Mouse (Mus musculus): ENCODE measurements around the gene Ace. TPM values are rescaled to one million over a fixed set of nuclear protein-coding genes. Genes with fewer than 3 reads are reported as not detected.
A peak's percentile ranks its signal among the peaks of the same experiment; 100 is the strongest.

The Ace gene
- 10 to 100 TPM; 13.9 to 25.6 (median 19.4) TPM for total RNA-seq (2022)

DNA sequence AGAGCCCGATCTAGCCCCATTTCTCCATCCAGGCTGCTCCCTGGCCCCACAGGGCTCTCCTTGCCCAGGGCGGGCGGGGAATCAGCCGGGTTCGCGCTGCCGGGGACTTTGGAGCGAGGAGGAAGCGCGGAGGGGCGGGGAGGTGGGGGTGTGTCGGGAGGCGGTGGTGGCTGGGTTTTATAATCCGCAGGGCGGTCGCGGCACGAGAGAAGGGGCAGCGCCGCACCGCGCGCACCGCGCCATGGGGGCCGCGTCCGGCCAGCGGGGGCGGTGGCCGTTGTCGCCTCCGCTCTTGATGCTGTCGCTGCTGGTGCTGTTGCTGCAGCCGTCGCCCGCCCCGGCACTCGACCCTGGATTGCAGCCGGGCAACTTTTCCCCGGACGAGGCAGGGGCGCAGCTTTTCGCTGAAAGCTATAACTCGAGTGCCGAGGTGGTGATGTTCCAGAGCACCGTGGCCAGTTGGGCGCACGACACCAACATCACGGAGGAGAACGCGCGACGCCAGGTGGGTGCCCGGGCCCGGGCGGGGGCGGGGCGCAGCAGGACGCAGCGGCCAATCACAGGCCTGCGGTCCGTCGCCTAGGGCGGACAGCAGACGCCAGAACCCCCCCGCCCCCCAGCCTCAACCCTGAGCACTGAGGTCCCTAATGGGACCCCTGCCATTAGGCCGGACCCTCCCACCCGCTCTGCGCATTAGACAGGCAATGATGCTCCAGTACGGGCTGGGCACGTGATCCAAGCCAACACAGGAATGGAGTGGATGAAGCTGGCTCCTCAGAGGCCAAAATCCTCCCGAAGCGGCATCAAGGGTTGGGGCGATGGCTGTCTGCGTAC is at the start of gene Ace:
TSS of gene Ace (plus strand) at position 205 of the 834 bp plus-strand sequence.
- DNase-seq (ENCODE audit: low spot score), result no peak

DNA sequence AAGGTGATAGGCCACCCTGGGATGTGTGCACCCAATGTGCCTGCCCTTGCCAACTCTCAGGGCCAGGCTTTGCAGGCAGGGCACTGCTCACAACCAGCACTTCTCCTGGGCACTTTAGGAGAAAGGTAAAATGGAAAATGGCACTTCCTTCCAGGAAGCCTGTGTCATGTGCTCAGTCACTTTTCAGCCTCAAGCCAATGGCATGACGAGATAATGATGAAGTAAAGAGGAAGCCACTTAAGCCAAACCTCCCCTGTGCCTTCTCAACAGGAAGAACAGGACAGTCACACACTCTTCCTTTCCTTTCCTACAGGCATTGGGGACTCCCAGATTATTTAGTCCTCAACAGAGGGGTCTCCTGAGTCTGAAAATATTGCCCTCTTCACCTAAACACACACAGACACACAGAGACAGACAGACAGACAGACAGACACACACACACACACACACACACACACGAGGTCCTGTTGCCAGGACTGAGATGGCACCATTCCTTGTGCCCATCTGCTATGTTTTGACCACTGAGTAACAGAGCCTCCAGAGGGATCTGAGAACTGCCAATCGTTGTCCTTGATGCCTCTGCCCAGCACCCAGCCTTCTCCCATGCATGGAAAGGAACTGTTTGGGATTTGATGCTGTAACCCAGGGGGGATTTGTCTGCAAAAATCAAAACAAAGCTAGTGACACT is 47.5 kb upstream of the Ace start:
- DNase-seq (ENCODE audit: low spot score), result no peak

DNA sequence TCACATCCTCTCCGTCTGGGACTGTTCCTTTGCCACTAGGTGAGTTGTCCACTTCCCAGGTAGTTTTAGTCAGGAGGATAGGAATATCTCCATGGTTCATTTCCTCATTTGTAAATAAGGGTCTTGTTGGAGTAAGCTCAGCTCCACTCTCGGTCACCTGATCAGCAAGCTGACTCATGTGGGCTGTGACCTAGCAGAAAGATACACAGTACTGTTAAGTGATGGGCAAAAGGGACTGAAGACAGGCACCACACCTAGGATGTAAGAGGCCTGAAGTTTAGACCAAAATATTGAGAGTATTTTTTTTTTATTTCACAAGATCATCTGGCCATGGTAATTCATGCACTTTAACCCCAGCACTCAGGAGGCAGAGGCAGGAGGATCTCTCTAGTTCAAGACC is 46.9 kb upstream of the Ace start:
- DNase-seq (ENCODE audit: low spot score), result no peak

DNA sequence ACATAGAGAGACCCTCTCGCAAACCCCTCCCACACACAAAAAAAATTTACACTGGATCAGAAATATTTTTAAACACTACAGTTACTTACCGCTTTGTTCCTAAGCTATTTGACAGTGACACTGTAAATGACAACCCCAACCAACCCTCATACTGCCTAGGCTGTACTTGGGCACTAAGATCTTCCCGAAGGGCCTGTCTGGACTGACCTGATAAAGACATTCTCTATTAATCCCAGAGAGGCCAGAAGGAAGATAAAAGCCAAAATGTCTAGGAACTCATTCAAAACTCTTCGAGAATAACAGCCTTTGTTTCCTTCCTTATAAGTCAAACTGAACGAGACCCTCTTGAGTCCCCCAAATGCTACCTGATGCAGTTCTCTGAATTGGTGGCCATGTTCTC is 46.5 kb upstream of the Ace start:
- no peak for DNase-seq (ENCODE audit: low spot score)

DNA sequence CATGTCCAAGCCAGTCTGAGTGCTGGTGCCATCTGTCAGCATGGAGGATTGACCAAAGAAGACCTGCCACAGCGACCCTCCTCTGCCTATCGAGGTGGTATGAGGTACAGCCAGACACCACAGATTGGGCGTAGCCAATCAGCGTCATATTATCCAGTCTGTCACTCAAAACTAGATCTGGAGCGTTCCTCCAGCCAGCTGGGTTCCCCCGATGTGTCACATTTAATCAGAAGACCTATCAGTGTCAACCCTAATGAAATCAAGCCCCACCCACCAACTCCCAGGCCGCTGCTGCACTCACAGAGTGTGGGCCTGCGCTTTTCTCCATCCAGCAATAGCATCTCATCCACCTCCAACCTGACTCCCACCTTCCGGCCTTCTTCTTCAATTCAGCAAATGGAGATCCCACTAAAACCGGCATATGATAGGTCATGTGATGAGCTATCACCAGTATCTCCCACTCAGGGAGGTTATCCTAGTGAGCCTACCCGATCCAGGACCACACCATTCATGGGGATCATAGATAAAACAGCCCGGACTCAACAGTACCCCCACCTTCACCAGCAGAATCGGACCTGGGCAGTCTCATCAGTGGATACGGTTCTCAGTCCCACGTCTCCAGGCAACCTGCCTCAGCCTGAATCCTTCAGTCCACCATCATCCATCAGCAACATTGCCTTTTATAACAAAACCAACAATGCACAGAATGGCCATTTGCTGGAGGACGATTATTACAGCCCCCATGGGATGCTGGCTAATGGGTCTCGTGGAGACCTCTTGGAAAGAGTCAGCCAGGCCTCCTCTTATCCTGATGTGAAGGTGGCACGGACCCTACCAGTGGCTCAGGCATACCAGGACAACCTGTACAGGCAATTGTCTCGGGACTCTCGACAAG is 44.7 kb upstream of the Ace start:
- DNase-seq (ENCODE audit: low spot score), result no peak

DNA sequence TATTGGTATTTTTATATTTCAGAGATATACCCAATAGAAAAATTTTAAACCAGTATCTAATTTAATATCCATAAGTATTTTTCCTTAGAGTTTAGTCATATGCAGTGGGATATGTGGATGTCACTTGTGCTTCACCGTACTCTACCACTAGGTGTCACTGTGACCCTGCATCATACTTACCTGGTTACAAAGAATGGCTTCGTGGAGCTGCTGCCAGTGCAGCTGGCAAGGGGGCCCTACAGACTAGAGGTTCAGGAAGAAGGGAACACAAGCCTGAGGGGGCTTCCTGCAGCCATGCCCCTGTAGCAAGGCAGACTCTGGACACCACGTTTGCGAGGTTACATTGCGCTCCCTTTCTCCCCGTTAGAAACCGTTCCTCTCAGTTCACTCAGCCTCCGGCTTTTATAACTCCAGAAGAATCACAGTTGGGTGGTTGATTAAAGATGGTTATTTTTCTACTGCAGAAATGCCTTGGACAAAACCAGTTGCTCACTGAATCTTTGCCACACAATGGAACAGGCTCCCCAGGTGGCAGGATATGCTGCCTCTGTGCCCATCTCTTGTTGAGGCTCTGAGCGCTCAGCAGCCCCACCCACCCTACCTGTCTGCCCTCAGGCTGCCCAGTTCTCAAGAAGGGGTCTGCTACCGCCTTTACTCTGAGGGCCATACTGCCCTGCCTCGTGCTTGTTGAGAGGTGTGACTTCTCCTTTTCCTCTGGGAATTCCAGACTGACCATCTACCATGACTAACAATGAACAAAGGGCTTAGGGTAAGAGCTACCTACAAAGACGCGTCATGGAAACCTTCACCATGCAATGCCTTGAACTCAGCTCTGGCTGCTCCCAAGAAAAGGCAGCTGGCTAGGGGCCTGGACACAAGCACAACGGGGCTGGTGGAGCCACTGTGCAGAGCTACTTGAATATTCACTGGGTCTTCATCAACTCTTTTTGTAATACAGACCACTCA is 40.4 kb upstream of the Ace start:
- DNase-seq (ENCODE audit: low spot score), result peak; percentile 75

DNA sequence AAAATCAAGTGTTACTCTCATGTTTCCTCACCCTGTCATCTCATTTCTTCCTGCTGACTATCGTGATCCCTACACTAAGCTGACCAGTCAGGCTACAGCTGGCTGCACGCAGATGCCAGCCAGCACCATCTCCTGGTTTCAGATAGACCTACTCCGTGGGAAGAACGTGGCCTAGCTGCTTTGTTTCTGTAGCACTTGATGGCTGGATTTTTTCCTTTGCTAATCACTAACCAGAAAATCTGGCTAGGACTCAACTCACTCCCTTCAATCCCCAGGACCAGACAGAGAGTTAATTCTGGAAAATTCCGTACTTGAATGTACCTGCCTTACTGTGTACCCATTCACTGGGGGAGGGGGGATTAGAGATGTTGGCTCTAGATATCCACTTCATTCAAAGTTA is 39.6 kb upstream of the Ace start:
- no peak for DNase-seq (ENCODE audit: low spot score)

DNA sequence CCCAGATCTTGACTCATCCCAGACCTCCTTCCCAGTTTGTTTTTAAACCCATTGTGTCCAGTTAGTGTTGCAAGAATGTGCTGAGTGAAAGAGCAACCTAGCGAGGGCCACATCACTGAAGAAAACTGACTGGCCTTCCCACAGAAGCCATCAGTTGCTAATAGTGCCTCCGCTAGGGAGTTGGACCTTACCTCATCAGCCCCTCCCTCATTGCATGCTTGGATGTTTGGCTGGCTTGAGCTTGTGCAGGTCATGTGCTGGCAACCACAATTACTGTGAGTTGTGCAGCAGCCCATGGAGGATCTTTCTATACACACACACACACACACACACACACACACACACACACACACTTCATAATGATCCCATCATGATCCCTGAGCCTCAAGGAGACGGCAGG is 36.4 kb upstream of the Ace start:
- no peak for DNase-seq (ENCODE audit: low spot score)

DNA sequence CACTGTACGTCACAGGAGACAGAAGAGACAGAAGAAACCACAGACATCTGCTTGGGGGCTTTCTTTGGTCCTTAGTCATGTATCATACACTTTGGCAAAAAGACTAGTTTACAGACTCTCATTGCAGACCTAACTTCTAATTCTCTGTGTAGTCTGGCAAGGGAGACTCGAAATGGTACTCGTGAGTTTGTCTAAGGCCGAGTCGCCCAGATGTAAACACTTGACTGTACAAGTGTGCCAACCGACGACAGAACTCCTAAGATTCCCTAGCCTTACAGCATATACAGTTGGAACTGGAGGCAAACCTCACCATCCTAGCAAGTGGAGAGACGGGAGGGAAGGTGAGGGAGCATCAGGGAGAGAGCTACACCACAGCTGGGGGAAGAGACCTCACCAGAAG is 34.0 kb upstream of the Ace start:
- no peak for DNase-seq (ENCODE audit: low spot score)

DNA sequence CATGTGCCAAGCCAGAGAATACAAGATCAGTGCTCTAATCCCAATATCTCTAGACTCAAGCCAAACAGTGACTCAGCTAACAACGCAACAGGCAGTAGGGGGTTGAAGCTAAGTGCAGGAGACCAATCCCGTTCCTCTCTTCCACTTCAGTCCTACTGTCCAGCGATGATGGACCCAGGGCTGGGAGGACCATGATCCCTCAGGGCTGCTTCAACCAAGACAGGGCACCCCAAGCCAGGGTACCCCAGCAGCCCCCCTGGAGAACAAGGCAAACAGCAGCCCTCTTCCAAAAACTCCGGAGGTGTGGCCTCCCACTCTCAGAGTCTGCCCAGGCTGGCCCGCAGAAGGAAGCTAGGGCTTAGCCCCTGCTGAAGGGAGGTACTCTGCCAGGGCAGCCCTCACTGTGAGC is 33.4 kb upstream of the Ace start:
- DNase-seq (ENCODE audit: low spot score), result peak; percentile 46

DNA sequence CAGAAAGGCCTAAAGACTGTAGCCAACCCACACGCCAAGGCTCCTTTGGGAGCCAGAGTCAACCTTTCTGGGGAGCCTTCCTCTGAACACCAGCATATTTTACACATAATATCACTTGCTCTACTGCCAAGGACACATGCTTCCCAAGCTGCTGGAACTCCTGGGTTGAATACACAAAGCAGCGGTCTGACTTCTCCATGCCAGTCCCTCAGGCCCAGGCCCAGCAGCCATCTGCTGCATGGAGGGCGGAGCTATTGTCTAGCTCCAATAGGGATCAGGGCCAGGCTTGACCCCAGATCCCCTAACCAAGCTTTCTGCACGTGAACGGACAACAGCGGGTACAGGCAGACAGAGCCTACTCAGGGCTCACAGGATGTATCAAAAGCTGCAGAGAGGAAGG is 32.9 kb upstream of the Ace start:
- DNase-seq (ENCODE audit: low spot score), result peak; percentile 63

DNA sequence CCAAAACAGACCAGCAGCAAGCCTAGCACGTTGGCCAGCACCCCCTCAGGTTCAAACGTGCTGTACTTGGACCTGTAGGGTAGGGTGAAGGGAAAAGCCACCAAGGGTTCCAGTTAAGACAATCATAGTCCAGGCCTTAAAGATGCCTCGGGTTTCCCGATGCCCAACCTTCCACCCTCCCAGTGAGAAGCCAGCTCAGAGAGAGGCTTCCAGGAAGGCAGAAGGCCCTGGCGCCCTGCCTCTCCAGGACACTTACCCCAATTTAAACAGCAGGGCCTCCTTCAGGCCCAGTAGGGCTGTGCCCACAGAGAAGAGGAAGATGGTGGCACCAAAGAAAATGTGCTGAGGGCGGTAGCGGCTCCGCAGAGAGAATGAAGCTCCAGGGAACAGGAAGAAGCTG is 32.2 kb upstream of the Ace start:
- no peak for DNase-seq (ENCODE audit: low spot score)

DNA sequence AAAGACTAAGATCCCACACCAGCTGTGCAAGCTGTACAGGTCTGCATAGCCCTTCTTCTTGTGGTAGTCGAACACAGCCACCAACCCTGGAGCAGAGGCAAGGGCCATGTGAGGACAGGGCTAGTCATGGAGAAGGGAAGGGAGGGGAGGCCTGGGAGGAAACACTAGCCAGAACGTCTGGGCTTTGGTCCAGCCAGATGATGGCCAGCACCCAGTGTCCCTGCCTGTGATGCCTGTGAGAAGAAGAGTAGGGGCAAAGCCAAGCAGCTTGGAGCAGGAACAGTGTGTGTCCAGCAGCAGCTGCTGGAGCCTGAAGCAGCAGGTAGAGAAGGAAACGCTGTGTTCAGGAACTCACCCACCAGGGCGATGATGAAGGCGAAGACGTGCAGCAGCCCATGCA is 31.5 kb upstream of the Ace start:
- peak; percentile 93 for DNase-seq (ENCODE audit: low spot score)

DNA sequence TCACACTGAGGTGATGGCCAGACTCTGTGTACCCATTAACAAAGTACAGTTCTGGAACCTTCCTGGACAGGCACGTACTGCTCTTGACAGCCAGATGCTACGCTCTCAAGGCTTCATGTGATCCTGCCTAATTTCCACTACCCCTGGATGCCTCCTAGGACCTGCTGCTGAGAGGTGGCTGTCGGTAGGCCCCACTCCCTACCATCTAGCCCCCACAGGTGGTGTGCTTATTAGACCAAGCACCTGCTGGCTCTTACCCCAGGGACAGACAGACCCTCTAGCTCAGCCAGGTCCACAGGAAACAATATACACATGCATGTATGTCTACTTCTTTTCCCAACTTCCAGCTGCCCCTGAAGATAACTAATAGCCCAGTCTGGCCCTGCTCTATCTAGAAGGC is 30.8 kb upstream of the Ace start:
- no peak for DNase-seq (ENCODE audit: low spot score)

DNA sequence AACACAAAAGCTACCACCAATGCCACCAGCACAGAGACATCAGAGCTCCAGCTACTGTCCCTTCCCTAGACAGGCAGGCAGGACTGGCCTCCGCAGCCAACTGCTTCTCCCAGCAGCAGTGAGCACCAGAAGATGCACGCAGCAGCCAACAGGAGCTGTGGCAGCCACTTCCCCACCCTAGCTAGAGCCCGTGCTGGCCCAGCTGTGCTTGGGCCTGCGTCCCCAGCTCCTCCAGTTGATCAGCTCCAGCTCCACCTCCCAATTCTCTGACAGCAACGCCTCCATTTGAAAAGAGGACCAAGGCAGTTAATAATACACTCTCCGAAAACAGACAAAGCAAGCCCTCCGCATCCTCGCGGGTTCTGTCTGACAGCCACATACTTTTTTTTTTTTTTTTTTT is 29.0 kb upstream of the Ace start:
- no peak for DNase-seq (ENCODE audit: low spot score)

DNA sequence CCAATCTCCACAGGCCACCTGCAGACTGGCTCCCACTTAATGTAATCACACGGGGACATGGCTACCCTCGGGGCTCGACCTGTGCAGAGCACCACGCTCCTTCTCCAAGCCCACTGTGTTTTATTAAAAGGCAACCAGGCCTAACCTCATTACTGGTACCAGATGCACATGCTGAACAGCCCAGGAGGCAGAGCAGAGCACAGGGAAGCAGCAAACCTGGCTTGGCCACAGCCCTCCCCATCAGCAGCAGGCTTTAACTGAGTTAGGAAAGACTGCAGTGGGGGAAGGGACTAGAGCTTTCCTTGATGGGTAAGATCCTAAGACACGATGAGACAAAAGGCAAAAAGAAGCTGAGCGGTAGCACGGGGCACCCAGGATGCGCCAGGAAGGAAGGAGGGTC is 25.8 kb upstream of the Ace start:
- no peak for DNase-seq (ENCODE audit: low spot score)

DNA sequence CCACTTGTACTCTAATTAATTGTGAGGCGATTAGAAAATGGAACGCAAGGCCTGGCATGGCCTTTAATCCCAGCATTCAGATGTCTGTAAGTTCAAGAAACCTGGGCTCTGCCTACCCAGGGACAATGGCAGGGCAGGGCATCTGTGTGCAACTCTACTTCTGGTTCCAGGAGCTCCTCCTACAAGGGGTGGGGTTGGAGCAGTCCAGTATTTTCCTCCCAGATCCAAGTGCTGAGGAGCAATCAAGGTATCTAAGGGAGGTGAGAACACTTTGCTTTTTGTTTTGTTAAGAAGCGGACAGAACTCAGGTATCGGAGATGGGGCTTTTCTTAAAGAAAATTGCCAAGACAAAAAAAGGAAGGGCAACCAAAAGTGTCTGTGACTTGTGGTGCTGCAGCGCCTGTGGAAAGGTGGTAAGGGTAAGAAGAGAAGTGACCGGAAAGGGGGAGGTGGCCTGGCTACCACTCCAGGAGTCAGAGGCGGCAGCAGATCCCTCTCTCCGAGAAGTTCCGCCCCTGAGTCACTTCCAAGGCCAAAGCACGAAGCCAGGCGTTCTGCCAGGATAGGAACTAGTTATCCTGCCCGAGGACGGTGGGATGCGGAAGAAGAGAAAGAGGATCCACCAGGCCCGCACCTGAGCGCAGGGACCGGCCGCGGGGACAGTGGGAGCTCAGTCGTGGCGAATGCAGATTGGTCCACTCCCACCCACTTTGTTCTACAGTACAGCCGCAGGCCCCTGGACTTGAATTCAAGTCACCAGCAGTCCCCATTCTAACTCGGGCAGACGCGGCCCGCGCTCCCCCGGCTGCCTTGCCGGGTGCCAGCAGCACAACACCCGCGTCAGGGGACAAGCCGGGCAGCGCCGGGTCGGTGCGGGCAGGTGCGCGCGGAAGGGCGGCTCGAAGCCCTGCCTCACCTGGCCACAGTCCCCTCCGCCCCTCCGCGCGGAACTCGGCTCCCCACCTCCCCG is 24.3 kb upstream of the Ace start:
- DNase-seq (ENCODE audit: low spot score), result no peak

DNA sequence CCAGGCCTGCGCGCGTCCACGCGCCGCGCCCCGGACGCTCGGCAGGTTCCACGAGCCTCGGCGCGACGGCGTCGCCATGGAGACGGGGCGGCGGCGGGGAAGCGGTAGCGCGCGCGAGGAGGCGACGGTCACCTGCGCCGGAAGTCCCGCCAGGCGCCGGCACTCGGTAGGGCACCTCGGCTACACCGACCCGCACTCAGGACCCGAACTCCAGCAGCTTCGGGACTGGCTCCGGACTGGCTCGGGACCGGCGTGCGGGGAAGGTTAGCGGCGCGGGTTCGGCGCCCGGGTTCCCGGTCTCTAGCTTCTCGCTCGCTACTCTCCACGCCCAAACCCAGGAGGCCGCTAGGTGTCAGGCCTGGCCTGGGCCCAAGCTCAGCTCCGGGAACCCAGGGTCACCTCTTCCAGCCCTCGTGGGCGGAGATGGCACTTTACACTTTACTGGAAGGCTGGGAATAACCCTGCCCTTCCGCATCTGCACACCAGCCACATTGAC is 23.6 kb upstream of the Ace start:
- DNase-seq (ENCODE audit: low spot score), result peak; percentile 85

DNA sequence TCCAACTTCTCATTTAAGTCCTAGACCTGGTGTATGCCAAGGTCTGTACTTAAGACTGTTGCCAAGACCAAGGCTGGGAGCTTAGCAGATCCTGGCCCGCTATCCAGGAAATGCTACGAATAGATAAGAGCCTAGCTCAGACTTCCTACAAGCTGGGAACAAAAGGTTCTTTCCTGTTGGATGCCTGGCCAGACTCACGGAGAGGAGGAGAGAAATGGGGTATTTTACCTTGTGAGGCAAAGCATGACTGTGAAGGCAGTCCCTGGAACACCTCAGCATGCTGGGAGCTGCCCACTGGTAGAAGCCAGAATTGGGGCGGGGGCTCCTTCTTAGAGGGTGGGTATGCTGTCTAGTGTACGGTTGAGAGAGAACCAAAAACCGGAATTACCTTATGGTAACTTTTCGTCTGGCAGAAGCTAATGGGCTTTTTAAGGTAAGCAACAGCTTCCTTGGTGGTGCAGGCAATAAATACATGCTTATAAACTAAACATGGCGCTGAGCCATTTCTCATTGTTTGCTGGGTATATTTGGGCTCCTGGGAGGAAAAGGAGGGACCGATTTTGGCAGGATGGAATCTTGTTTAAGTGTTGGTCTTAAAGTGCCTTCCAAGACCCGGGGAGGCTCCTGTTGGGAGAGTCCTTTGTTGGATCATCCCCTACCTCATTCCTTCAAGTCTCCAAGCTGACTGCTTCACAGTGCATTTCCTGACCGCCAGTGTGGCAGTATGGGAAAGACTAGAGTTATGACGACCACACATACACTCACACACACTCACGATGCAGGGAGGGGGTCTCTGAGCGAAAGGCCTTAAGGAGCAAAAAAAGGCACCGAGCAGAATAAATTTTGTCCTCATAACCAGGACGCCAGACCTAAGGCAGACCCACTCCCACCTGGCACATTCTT is 22.7 kb upstream of the Ace start:
- peak; percentile 87 for DNase-seq (ENCODE audit: low spot score)
